Mouse (Mus musculus) midbrain, postnatal 0 days (tissue): ENCODE measurements at regions not wholly inside any gene's neighbourhood (a gene's known extent, or its start where the extent isn't known, plus 50 kb on each side); places are given as distances from the start of the nearest gene placed in this dataset.
A peak's percentile ranks its signal among the peaks of the same experiment; 100 is the strongest.
"Not testable (repeated sequence)": the region's sequence is repeated elsewhere in the genome, so short reads cannot be mapped to it uniquely, and the experiment has no call there.

Experiments
- ATAC-seq: fragments of 200-750 bp; cut with Nextera tagmentation; 2 replicates; pipeline ENCODE4 v1.8.0; 2017; ENCODE audit warnings: moderate number of reproducible peaks, mild to moderate bottlenecking, moderate TSS enrichment, moderate library complexity; ENCODE audit not compliant: low FRiP score
- DNase-seq: peaks from one replicate; pipeline ENCODE4 v3.0.0-alpha.2; 2015; ENCODE audit warnings: low spot score
- H3K27ac ChIP-seq: fragments of 300-500 bp; sonication (generic); 2 replicates; pipeline ENCODE4 v1.5.1; 2014; ENCODE audit warnings: low read depth, mild to moderate bottlenecking, low read length, mixed read lengths
- H3K27me3 ChIP-seq: fragments of 300-500 bp; sonication (generic); 2 replicates; pipeline ENCODE4 v1.6.1; 2014; ENCODE audit warnings: low read length, control low read depth, mixed read lengths; ENCODE audit not compliant: insufficient read depth
- H3K36me3 ChIP-seq: fragments of 300-500 bp; sonication (generic); 2 replicates; pipeline ENCODE4 v1.6.1; 2014; ENCODE audit warnings: low read length, control low read depth, mixed read lengths; ENCODE audit not compliant: insufficient read depth
- H3K4me1 ChIP-seq: fragments of 300-500 bp; sonication (generic); 2 replicates; pipeline ENCODE4 v1.6.1; 2014; ENCODE audit warnings: mild to moderate bottlenecking, control low read depth, antibody characterized with exemption, low read length, mixed read lengths; ENCODE audit not compliant: insufficient read depth
- H3K4me2 ChIP-seq: fragments of 300-500 bp; sonication (generic); 2 replicates; pipeline ENCODE4 v1.6.1; 2014; ENCODE audit warnings: low read depth, mild to moderate bottlenecking, low read length, mixed read lengths; ENCODE audit not compliant: poor library complexity, severe bottlenecking
- H3K4me3 ChIP-seq: fragments of 300-500 bp; sonication (generic); 2 replicates; pipeline ENCODE4 v1.5.1; 2014; ENCODE audit warnings: low read depth, mild to moderate bottlenecking, low read length, moderate library complexity
- H3K9ac ChIP-seq: fragments of 300-500 bp; sonication (generic); replicated peaks from 2 replicates; pipeline ENCODE4 v1.6.1; 2014; ENCODE audit warnings: mild to moderate bottlenecking, low read length, moderate library complexity, mixed read lengths; ENCODE audit not compliant: poor library complexity, severe bottlenecking
- H3K9me3 ChIP-seq: fragments of 300-500 bp; sonication (generic); 2 replicates; pipeline ENCODE4 v1.6.1; 2016; ENCODE audit warnings: low read length, control low read depth
- CTCF ChIP-seq: IDR thresholded peaks from 2 replicates; pipeline ENCODE4 v1.5.1; 2016; ENCODE audit warnings: antibody characterized with exemption, mild to moderate bottlenecking
- WGBS: fragments of 180-500 bp; shearing (Covaris S2); extraction: QIAGEN DNeasy Blood & Tissue Kit; methylation state at CpG from one replicate; pipeline ENCODE4 v1.1.7; 2014; 5-methylcytosine and 5-hydroxymethylcytosine counted together

DNA sequence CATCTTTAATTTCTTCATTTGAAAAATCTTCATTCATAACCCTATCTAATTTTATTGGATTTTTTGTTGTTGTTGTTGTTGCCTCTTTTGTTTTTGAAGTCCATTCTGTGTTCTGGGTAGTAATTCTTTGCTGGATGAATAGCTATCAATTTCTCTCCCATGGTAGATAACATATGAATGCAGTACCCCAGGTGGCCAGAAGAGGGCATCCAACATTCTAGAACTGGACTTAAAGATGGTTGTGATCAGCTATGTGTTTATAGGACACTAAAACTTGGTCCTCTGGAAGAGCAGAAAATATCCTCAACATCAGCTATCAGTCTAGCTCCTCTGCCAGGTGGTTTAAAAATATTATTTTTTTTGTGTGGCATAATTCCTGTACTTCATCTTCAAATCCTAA lies 73.0 kb downstream of the Prl2c3 start:
- not testable (repeated sequence) for H3K4me3 ChIP-seq, H3K9ac ChIP-seq, H3K4me2 ChIP-seq, H3K4me1 ChIP-seq, DNase-seq, H3K36me3 ChIP-seq, ATAC-seq, H3K27me3 ChIP-seq, H3K9me3 ChIP-seq, H3K27ac ChIP-seq
- TF ChIP-seq CTCF, result peak; percentile 30; the same call in 1 of the 2 replicates

DNA sequence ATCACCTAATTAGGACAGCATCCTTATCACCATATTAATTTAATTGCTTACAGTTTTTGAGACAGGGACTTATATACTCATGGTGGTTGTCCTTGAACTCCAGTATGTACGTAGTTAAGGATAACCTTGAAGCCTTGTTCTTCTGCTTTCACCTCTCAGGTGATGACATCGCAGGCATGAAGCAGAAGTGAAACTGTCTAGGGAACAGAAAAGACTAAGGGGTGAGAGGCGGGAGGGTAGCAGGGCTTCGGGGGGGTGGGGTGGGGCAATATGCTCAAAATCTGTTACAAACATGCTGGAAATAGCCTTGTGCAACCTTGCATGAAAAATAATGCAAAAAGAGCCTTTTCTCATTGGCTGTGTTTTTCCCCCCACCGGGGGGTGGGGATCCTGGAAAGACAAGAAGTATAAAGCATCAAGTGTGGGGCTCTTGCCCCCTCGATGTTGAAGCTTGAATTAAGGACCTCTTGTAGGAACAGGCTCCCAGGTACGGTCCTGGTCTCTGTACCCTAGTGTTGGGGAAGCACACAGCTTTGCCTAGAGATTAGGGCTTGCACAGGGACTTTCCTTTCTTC lies 81.8 kb downstream of the Prl2c3 start:
- ATAC-seq, H3K4me1 ChIP-seq, H3K27ac ChIP-seq, H3K4me2 ChIP-seq, DNase-seq, H3K9ac ChIP-seq, H3K4me3 ChIP-seq, H3K36me3 ChIP-seq, H3K27me3 ChIP-seq, H3K9me3 ChIP-seq: not testable (repeated sequence)
- 87% methylated on average over 7 of the region's 7 CpGs for WGBS

DNA sequence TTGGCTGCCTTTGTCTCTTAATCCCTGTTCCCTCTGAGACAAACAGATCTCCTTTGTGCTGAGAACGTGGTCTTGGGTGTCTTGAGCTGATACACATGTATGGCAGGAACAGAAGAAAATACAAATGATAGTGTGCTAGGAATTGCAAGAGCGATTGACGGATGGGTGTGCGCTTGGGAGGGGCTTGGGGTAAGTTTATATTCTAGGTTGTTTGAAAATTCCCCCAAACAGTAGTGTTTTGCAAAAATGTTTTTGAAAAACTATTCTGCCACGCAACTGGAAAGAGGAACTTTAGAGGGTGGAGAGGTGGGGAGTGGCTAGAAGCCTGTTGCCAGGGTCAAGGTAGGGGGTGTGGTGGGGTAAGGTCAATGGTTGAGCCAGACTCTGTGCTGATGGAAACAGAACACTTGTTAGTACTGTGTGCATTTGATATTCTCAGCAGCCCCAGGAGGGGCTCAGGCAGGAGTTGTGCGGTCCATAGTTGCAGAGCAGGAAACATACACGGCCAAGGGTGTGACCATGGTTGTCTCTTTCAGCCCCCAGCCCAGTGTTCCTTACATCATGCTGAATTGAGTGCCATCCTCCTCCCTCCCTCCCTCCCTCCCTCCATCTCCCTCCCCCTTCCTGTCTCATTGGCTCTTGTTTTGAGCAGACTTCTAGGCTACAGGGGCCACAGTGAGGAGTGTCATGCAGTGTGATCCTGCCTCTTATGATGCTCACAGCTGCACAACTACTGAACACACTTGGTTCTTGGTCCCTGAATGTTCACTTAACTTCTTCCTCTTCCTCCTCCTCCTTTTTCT lies 88.2 kb downstream of the Prl2c3 start:
- Histone ChIP-seq H3K4me2 (no peak overlapping the region), H3K4me3 (no peak overlapping the region), H3K36me3 (no peaks in the 10 kb centered on the region), H3K9me3 (no peaks in the 10 kb centered on the region), H3K27ac (no peak overlapping the region), H3K27me3 (no peaks in the 10 kb centered on the region), H3K4me1 (no peaks in the 10 kb centered on the region), H3K9ac (no peak overlapping the region)
- no peak for ATAC-seq
- no peak for TF ChIP-seq CTCF
- no peak for DNase-seq
- 56% methylated on average over 7 of the region's 7 CpGs for WGBS

DNA sequence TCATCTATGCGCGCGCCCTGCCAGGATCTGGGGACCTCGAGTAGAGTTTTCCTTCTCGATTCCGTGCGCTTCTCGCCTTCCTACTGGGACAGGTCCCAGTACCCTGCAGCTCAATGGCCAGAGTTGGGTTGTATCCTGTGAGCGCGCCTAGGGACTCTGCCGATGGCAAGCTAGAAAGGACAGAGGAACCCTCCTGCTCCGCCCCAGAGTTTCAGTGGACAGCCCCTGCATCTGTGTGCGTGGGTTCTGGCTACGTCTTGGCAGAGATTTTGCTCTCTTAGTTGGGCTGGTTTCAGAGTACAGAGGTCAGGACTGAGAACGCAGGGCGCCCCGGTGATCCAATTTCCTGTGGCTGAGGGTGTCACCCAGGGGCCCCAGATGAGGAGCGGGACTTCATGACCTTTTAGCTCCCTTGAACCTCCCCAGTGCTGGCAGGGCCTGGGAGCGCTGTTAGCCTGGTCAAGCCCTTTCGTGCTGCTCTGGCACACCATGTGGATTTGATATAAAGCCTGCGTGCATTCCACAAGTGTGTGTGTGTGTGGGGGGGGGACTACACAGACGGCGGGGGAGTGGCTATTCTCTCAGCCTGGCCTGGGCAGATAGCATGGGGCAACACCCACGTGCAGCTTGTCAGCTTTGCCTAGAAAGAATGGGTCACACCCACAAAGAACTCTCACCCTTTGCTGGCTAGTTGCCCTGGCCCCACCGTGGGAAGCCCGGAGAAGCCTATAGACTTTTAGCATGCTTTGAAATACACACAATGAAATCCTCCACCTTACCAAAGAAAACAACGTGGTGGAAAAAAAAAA lies 96.9 kb downstream of the Prl2c3 start:
- not testable (repeated sequence) for H3K27ac ChIP-seq, H3K4me1 ChIP-seq, H3K4me3 ChIP-seq, ATAC-seq, H3K36me3 ChIP-seq, H3K4me2 ChIP-seq, H3K9ac ChIP-seq, H3K9me3 ChIP-seq, H3K27me3 ChIP-seq, DNase-seq
- 8% methylated on average over 12 of the region's 27 CpGs for WGBS

DNA sequence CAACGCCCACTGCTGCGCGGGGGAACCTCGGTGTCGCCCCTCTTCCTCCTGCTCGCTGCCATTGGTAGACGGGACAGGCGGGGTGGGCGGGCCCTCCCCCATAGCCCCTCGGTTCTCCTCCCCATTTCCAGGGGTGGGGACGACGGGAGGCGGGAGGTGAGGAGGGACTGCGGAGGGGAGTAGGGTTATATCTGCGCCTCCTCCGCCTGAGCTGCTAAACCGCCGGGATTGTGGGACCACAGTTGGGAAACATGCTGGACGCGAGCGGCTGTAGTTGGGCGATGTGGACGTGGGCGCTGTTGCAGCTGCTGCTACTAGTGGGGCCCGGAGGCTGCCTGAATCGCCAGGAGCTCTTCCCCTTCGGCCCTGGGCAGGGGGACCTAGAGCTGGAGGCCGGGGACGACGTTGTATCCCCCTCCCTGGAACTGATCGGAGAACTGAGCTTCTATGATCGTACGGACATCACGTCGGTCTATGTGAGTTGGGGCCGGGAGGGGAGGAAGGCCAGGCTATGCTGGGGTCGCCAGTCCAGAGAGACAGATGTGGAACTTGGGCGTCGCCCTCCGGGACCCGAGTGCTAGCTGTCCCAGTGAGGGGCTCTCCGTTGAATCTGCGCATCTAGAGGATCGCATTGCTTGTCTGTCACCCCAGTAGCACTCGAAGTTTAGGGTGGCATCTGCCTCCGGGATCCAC lies 97.6 kb downstream of the Prl2c3 start:
- not testable (repeated sequence) for H3K27me3 ChIP-seq, H3K4me2 ChIP-seq, H3K4me1 ChIP-seq, H3K4me3 ChIP-seq, H3K36me3 ChIP-seq, H3K27ac ChIP-seq, H3K9ac ChIP-seq, H3K9me3 ChIP-seq, DNase-seq
- peak; percentile 47; the same call in 1 of the 2 replicates for ATAC-seq
- under 1% methylated on average over 20 of the region's 46 CpGs for WGBS

DNA sequence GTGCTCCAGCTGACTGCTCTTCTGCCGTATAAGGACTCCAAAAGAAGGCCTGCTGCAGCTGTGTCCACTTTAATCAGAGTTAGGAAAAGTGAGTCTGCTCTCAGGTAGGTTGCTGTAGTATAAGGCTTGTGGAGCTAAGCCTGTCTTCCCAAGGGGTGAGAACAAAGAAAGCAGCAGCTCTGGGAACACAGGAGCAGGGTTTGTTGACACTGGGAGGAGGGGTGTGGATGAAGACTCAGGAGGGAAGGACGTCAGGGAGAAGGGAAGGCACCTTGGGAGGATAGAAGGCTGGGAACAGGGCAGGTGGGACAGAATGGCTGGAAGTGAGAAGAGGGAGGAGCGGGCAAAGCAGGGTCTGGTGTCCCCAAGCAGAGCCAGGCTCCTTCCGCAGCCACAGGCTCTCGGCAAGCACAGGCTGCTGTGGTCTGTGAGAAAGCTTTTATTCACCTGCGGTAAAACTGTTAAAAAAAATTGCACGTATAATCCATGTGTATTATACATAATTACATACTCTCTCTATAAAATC lies 106.2 kb downstream of the Prl2c3 start:
- DNase-seq, H3K27ac ChIP-seq, H3K27me3 ChIP-seq, H3K4me2 ChIP-seq, H3K9me3 ChIP-seq, H3K4me1 ChIP-seq, H3K36me3 ChIP-seq, H3K9ac ChIP-seq, ATAC-seq, H3K4me3 ChIP-seq: not testable (repeated sequence)
- 58% methylated on average over 5 of the region's 7 CpGs for WGBS

DNA sequence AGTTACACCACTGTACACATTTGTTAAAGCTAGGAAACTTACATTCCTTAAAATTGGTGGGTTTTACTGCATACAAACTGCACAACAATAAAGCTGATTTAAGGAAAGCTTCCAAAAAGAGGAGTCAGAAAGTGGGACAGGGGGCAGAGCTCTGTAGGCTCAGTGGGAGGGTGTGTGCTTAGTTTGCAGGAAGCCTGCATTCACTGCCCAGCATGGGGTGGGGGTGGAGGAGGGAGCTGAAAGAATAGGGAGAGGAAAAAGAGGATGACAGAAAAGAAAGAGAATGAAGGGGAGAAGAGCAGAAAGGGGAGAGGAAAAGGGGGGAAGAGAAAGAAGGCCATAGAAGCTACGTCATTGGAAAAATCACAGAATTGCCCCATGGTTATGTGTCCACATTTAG lies 111.1 kb downstream of the Prl2c3 start:
- not testable (repeated sequence) for H3K9me3 ChIP-seq, H3K27ac ChIP-seq, H3K36me3 ChIP-seq, ATAC-seq, H3K9ac ChIP-seq, H3K4me1 ChIP-seq, H3K27me3 ChIP-seq, DNase-seq, H3K4me3 ChIP-seq, H3K4me2 ChIP-seq
- no CpG with 5 or more reads among the region's 1 CpGs for WGBS

DNA sequence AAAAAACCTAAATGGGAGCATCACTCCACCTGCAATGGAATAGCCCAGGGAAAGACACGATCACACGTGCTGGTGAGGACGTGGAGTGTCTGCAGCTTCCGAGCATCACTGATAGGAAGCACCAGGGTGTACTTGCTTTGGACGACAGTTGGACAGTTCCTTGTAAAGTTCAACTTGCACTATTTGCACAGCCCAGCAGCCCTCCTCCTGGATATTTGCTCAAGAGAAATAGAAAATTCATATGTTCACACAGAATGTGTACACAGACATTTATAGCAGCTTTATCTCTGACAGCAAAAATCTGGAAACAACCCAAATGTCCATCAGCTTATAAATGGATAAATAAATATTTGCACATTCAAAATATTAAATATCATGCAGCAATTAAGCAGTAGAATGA lies 111.7 kb downstream of the Prl2c3 start:
- not testable (repeated sequence) for H3K27me3 ChIP-seq, H3K27ac ChIP-seq, H3K4me3 ChIP-seq, ATAC-seq, H3K9me3 ChIP-seq, H3K4me2 ChIP-seq, DNase-seq, H3K36me3 ChIP-seq, H3K9ac ChIP-seq, H3K4me1 ChIP-seq
- 63% methylated on average over 1 of the region's 5 CpGs for WGBS
